Mouse (Mus musculus) thymus, postnatal 14 days (tissue): Measurements from ENCODE around the gene Tnik.

Experiments used
- DNase-seq: peaks from one replicate; pipeline ENCODE4 v3.0.0; 2021

Tnik gene

DNA sequence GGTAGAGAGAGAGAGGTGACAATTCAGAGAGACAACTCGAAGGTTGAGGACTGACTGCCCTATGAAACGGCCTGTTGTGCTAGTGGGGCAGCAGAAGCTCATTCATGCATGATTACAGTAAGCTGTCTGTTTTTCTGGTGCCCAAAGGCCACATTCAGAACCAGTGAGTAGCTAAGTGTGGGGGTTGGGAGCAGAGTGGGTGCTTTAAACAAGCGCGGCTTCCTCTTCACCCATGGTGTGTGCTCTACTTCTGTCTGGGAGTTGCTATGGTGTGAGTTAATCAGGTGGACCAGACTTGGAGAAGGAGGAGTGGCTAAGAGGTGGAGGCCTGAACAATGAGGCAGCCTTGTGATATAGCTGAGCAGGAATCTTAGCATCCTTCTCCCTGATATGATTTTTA is 2.2 kb downstream of the Tnik start:
- peak; percentile 50 for DNase-seq

DNA sequence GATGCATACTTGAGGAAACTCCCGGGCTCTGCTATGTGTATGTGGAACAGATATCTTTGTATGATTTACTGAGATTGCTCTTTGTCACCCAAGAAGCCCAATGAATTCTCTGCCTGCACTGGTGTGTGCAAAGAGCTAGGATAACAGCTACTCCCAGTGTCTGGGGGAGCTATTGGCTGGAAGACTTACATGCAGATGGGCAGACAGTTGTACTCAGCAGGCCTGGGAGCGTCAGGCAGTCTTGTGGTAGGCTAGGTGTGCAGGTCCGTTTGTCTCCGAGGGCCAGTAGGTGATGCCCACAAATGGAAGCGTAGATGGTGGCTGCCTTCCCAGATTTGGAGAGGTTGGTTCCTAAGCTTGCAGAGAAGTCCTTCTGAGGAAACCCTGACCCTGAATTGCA is 2.6 kb downstream of the Tnik start:
- no peak for DNase-seq

DNA sequence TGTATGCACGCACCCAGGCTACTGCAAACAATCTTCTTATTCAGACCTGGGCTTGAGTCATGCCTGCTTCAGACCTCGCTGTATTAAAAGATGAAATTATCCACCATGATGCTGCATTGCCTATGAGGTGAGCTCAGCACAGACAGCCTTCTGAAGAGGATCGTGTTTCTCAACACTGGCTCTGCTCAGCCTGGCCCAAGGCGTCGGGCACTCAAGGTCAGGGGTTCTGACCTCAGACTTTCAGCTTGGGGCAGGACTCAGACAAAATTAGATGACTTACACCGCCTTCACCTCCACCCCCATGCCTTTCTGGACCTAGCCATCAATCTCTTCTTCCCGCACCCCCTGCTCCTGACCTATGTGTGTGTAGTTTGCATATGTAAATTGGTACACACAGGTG is 4.2 kb downstream of the Tnik start:
- no peak for DNase-seq

- DNase-seq, result no peak
Observed at GRCm38 (mm10) chr3:28269716-28270115, 6.7 kb downstream of the Tnik start.

- no peak for DNase-seq
Observed at GRCm38 (mm10) chr3:28271884-28272283, 8.9 kb downstream of the Tnik start.

DNA sequence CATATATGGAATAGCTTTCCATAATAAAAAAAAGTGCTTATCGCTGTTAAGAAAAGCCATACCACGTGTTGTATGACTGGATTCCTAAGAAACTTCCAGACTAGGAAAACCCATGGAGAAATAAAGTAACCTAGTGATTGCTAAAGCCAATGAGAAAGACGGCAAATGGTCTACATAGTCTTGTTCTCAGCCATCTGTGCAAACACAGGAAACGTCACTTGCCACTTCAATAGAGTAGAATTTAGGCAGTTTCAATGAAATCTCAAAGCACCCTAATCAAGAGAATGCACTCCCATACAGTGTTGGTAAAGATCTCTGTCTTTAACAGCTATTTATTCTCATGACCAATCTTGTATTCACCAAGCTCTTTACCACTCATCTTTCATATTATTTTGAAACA is 11.7 kb downstream of the Tnik start:
- DNase-seq, result no peak

- no peak for DNase-seq
Observed at GRCm38 (mm10) chr3:28289693-28290092, 26.7 kb downstream of the Tnik start.

- no peak for DNase-seq
Observed at GRCm38 (mm10) chr3:28301378-28301777, 38.4 kb downstream of the Tnik start.

- no peak for DNase-seq
Observed at GRCm38 (mm10) chr3:28303915-28304314, 40.9 kb downstream of the Tnik start.

DNA sequence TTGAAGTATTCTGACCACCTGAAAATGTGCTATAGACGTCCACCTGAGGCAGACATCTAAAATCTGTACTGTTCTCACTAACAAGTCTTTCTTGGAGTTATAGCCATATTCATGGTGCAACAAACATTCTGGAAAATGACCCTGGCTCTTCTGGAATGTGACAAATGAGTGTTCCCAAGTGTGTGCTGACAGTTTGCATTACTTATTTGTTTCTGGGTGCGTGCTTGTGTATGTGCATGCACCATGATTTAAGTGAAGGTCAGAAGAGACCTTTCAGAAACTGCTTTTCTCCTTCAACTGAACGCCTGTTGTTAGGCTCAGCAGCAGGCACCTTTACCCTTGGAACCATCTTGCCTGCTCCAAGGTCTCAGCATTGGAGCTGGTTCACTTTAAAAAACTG is 43.8 kb downstream of the Tnik start:
- DNase-seq, result no peak

- no peak for DNase-seq
Observed at GRCm38 (mm10) chr3:28314438-28314837, 51.4 kb downstream of the Tnik start.

- no peak for DNase-seq
Observed at GRCm38 (mm10) chr3:28317339-28317738, 54.3 kb downstream of the Tnik start.

DNA sequence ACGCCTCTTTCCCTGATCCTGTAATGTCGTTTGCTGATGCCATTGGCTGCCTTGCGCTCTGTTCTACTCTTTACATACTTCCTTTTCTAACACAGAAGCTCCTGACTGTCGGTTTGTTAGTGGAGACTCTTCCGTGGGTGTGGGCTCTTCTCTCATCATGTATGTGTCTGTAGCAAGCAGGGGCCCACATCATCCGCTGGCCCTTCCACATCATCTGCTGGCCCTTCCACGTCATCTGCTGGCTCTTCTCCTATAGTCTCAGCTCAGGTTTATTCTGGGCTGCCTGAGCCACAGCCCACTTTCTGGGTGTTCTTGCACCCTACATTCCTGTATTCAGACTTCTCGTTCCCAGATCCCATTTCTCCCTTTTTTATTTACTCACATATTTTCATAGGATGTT is 58.6 kb downstream of the Tnik start:
- no peak for DNase-seq

DNA sequence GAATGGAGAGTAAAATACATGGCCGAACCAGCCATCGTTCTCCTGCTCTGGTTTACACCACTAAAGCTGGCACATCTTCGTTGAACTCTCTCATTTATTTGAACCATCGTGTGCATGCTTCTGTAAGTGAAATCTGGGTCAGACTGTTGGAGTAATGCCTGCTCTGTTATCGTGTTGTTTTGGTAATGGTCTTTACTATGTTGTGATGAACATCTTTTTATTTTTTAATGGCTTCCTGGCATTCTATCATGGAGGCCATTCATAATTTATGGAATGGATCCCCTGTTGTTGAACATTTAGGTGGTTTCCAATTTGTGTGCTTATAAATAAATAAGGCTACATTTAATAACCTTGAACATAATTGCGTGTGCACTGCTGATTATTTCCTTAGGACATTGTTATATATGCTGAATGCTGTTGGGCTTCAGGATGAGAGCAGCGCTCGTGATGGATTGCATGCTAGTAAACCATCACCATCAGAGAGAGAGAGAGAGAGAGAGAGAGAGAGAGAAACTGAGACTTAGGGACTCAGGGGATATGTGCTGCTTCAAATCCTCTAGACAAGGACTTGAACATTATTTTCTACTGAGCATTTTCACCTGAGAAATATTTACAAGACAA is 62.7 kb downstream of the Tnik start:
- DNase-seq, result no peak

GRCm38 (mm10) chr3:28332316-28332715 is 69.3 kb downstream of the Tnik start:
- DNase-seq, result no peak

DNA sequence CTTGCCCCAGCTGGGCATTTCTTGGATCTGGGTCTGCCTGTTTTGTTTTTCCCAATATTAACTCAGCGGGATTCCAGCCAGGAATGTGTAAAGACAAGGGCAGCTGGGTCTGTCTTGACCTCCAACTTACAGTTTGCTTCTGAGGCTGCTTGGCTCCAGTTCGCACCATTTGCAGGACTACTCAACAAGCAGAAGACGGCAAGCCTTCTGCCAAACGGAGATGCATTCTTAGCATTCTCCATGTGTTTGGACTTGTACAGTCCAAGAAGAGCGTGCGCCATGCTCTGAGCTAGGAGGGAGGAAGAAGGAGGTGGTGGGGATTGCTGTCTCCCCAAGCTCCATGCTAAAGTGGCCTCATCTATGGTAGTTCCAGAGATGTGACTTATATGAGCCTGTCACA is 70.9 kb downstream of the Tnik start:
- DNase-seq, result no peak

- no peak for DNase-seq
Observed at GRCm38 (mm10) chr3:28334547-28334946, 71.5 kb downstream of the Tnik start.

GRCm38 (mm10) chr3:28340071-28340470 is 77.1 kb downstream of the Tnik start:
- DNase-seq, result no peak

DNA sequence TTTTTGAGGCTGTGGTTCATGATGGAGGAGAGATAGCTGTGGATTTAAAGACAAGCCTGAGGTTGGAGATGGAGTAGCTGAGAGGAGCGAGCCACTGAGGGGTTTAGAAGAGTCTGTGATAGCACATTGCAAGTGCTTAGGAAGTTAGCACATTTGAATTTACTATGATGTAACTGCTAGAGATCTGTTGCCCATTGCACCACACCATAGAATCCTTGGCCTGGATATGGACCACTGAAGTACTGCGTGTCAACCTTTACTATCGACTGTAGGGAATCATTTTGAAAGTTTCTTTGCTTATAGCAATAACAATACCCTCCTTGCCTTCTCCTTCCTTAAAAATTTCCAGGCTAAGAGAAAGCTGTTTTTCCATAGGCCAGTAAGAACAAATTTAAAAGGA is 80.2 kb downstream of the Tnik start:
- DNase-seq, result no peak

GRCm38 (mm10) chr3:28343661-28344060 is 80.6 kb downstream of the Tnik start:
- DNase-seq, result no peak

GRCm38 (mm10) chr3:28345446-28345845 is 82.4 kb downstream of the Tnik start:
- DNase-seq, result no peak

- DNase-seq, result no peak
Observed at GRCm38 (mm10) chr3:28345961-28346360, 82.9 kb downstream of the Tnik start.

- no peak for DNase-seq
Observed at GRCm38 (mm10) chr3:28346476-28346875, 83.5 kb downstream of the Tnik start.

- DNase-seq, result no peak
Observed at GRCm38 (mm10) chr3:28348746-28349145, 85.7 kb downstream of the Tnik start.

- DNase-seq, result no peak
Observed at GRCm38 (mm10) chr3:28350147-28350801, 87.3 kb downstream of the Tnik start.
